Mouse (Mus musculus) ES-E14 (cell line): Measurements from ENCODE around the gene Pex14.

Experiments used
- CHD2 ChIP-seq: IDR thresholded peaks from 2 replicates; pipeline ENCODE4 v1.6.1; 2014; ENCODE audit warnings: mild to moderate bottlenecking, low read depth, low read length, inconsistent platforms
- MAFK ChIP-seq: IDR thresholded peaks from 2 replicates; pipeline ENCODE4 v1.6.1; 2014; ENCODE audit warnings: mild to moderate bottlenecking, low read depth, low read length, inconsistent platforms; ENCODE audit not compliant: insufficient read depth
- ZC3H11A ChIP-seq: IDR thresholded peaks from 2 replicates; pipeline ENCODE4 v1.6.1; 2012; ENCODE audit warnings: low read depth, mild to moderate bottlenecking, inconsistent platforms, low read length, borderline replicate concordance
- ZNF384 ChIP-seq: IDR thresholded peaks from 2 replicates; pipeline ENCODE4 v1.6.1; 2012; ENCODE audit warnings: low read depth, low read length, inconsistent platforms

GRCm38 (mm10) chr4:148978221-148978855 is 121.3 kb downstream of the Pex14 start:
- no peak for TF ChIP-seq ZNF384
- TF ChIP-seq MAFK: no peak
- no peak for TF ChIP-seq ZC3H11A
- no peak for TF ChIP-seq CHD2
